Mouse (Mus musculus): Measurements from ENCODE around the gene Trim2.

GRCm38 (mm10) chr3:84208917-84209513, 97.7 kb downstream of the Trim2 start:
- TF ChIP-seq CTCF (IDR thresholded peaks at IDR 0.05; ENCODE audit: control insufficient read depth, insufficient read depth, insufficient read length) (no peak), MYOG (IDR thresholded peaks at IDR 0.05; ENCODE audit: control insufficient read depth, extremely low read depth, insufficient read length) (no peak), MAX (IDR thresholded peaks at IDR 0.05) (no peak)

All from C2C12 (cell line).